Mouse (Mus musculus) right cerebral cortex, postnatal 14 days (tissue): ENCODE results near the gene Kcnh7.
A peak's percentile ranks its signal among the peaks of the same experiment; 100 is the strongest.
"Not testable (repeated sequence)": the region's sequence is repeated elsewhere in the genome, so short reads cannot be mapped to it uniquely, and the experiment has no call there.

Experiments used
- DNase-seq: peaks from one replicate; pipeline ENCODE4 v3.0.0; 2022

Kcnh7 gene

DNA sequence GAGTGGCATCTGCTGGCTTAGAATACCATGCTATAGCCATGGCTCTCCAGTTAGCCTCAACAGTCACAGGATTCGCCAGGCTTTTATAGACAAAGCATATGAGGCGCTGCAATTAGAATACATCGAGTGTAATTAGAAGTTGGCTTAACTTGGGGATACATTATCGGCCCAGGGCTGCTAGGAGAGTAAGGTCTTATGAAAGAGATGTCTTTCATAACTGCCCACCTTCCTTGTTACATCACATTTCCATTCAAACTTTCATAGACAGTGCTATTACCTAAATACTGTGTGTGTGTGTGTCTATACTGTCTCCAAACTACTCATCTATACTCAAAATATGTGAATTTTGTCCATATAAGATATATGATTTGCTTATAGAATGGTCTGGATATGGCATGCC, 468.8 kb downstream of the Kcnh7 start:
- no peak for DNase-seq

DNA sequence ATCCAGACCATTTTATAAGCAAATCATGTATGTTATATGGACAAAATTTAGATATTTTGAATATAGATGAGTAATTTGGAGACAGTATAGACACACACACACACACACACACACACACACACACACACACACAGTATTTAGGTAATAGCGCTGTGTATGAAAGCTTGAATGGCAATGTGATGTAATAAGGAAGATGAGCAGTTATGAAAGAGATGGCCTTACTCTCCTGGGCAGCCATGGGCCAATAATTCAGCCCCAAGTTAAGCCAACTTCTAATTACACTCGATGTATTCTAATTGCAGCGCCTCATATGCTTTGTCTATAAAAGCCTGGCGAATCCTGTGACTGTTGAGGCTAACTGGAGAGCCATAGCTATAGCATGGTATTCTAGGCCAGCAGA, 469.7 kb downstream of the Kcnh7 start:
- DNase-seq: not testable (repeated sequence)

DNA sequence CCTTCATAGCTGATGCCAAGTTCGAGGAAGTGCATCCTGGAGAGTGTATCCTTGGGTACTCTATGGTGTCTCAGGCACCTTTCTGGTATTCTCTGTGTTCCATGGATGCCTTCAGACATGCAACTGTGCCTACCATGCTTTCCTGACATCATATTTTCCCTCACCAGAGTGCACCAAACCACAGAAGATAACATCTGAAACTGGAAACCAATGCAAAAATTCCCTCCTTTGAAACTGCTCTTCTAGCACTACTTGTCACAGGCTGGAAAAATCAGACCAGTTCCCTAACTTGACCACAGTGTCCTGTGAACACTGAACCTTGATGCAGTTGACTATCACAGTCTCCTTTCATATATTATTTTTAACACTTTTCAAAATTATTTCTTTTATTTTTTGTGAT, 474.5 kb downstream of the Kcnh7 start:
- no peak for DNase-seq

DNA sequence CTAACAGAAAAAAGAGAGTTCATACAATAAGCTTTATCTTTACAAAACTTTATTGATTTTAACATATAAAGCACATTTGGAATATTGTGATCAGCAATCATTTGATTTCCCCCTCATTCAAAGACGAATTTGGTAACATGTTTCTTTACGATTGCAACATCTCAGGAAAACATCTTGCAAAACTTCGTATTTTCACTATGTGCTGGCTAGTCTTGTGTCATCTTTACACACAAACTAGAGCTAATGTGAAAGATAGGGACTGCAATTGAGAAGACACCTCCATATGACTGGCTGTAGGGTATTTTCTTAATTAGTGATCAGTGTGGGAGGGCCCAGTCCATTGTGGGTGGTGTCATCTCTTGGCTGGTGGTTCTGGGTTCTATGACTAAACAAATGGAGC, 477.8 kb downstream of the Kcnh7 start:
- DNase-seq: no peak

DNA sequence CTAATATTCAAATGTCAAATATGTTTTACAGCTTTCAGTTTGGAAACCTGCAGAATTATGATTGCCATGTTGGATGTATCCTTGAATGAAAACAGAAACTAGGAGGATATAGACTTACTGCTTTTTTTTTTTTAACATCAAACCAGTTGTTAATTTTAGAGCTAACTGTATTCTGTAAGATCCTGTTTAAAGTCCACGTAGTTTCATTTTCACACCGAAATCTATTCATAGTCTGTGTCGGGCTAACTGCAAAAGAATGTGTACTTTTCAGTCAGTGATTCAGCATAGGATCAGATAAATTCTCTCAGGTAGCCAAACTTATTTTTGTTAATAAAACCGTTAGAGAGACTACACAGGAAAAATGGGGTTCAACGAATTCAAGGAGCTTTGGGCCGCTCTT, 498.2 kb downstream of the Kcnh7 start:
- no peak for DNase-seq

DNA sequence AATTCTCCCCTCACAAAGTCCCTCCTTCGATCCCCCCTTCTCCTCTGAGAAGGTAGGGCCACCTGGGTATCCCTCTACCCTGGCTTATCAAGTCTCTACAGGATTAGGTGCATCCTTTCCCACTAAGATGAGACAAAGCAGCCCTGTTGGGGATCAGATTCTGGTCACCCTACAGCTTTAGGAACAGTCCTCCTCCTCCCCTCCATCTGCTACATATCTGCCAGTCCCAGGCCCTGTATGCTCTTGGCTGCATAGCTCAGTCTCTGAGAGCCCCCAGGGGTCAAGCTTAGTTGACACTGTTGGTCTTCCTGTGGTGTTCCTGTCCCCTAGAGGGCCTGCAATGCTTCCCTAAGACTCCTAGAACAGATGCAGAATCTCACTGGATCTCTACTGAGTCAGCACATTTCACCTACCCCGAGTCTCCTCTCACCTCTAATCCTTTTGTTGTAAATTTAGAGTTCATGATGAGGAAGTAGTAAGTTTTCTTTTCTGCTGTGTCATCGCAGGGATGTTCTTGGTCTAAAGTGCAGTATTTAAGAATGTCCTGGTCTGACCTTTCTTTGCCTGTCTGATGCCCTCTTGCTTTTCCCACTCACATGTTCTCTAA, 499.0 kb downstream of the Kcnh7 start:
- no peak for DNase-seq

DNA sequence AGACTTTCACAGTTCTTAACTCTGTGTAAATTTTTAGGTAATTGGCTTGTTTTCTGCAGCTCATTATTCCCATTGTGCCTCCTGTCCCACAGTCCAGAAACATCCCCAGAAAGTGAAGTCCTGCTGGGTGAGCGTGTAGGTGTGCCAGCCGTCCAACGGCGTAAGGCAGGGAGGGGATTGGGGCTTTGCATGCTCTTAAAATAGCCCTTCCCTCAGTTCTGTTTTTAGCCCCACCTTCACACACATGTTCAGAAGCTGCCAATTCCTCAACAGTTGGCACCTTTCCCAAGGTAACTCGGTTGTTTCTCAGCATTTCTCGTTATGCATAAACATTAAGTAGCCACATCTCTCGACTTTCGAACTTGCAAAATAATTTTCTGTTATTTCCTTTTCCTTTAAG, 502.4 kb downstream of the Kcnh7 start:
- DNase-seq: peak; percentile 13

DNA sequence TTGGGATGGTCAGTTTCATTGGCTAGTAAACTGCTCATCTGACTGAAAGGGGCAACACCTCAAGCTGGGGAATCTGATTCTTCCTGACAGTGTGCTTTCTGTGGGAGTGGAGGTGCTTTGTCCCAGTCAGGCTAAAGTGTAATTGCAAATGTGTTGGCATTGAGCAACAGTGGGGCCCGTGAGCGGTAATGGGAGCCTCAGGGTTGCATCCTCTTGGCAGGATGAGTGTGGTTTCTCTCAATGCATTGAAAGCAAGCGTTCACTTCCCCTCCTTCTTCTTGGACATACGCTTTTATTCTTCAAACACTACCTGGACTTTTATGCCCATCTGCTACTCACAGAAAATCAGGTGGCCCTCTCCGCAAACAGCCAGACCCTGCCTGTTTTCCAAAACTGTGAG, 511.3 kb downstream of the Kcnh7 start:
- no peak for DNase-seq

DNA sequence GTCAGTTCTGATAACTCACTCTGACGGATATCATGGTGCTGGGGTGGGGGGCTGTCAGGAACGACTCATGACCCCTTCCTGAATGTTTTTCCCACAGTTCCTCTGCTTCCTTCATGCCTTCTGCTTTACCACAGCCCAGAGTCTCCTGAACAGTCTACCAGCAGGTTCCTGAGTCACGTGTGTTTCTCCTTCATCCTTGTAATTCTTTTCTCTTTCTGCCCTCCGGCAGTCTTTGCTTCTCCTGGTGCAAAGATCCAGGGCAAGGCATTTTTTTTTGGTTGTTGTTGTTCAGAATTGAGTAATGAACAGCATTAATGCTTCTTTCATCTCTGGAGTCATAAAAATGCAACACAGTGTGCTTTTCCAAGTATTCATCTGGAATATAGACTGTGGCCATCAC, 513.3 kb downstream of the Kcnh7 start:
- DNase-seq: no peak

DNA sequence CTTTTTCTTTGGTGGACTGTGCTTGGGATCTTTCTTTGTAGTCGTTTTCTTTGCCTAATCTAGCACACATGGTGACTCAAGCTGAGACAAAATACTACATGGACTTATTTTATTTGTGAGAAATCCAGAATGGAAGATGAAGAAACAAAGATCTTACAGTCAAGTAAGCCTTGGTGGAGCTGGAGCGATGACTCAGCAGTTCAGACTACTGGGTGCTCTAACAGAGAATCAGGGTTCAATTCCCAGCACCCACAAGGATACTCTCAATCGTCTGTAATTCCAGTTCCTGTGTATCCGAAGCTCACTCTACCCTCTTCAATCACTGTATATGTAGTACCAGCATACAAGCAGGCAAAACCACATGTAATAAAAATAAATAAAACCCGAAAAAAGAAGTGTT, 513.8 kb downstream of the Kcnh7 start:
- no peak for DNase-seq

DNA sequence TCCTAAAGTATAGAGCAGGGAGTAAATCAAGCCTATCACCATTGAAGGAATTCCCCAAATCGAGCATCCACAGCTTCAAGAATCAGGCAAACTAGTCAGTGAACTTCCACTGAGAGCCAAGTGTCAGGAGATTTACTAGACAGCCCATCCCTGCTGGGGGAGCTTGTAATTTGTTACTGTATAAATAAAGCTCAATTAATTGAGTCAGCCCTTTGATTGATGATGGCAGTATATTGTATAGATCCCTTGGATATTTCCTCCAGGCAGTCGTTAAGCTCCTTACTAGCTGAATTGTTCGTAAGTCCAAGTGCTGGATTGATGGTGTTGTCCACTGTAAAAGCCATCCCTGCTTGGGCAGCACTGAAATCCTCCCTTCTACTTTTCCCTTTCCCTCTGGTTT, 514.2 kb downstream of the Kcnh7 start:
- no peak for DNase-seq

DNA sequence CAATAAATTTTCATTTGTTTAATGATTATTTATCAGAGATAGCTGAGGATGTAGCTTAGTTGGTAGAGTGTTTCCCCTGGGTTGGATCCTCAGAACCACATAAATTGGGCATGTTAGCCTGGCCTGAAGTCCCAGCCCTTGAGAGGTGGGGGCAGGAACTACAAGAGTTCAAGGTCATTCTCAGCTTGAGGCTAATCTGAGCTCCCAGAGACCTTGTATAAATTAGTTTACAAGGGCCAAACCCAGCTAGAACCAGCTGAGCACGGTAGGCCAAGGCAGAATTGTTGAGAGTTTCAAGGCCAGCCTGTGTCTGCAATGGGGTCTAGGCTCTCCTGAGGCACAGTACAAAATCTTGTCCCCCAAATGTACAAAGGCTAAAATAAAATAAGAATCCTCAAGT, 518.6 kb downstream of the Kcnh7 start:
- DNase-seq: no peak

DNA sequence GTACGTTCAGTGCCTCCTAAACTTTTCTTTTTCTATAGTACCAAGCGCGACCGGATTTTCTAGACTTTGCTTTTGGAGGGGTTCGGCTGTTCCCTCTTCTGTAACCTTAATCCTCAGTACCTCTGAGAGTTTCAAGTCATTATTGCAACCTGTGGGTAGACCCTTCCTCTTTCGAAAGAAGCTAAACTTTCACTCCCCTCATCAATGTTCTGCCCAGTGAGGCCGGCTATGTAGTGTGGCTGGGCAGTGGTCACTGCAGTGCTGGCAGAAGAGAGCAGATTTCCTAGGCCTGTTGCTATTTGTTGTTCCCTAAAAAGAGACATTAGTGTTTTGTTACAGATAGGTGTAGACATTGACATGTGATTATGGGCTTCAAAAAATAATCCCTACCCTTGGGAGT, 519.2 kb downstream of the Kcnh7 start:
- DNase-seq: no peak

DNA sequence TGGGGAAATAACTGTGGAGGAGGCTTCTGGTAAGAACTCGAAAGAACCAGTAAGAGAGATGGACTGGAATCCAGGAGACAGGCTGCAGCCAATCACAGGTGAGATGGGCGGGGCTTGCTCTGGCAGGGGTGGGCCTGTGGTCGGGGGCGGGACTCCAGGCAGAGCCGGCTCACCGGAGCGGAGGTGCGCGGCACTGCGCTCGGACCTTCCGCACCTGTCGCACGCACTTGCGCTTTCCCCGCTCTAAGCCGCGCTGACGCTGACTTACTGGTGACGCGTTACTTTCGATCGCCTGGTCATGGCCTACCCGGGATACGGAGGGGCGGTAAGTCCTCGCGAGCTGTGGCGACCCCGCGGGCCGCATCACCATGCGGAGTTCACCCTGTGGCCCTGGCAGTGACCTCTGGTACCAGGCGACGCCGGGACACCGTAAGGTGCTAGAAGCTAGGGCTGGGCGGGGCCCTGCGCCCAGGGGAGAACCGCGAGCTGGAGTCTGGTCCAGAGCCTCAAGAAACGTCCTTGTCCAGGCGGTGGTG, 519.9 kb downstream of the Kcnh7 start, which contains the start of gene Gca:
Gene Gca, plus strand, starts transcription at position 151 of the 536 bp plus-strand sequence.
- DNase-seq: peak; percentile 83

DNA sequence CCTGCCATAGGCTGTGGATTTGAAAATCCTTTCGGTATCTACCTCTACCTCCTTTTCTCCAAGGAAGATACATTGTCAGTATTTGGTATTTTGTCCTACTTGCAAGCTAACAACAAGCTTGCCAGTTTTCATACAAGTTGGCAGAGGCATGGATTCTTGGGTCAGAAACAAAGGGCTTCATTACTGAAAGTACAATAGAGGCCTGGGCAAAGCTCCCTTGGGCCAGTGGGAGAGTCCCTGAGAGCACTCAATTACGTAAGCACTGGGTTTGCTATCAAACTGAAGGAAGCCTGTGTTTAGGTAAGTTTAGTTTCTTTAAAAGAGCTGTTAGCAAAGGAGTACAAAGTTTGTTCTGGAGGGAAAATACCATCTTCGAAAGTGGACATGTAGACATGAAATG, 521.5 kb downstream of the Kcnh7 start:
- no peak for DNase-seq

DNA sequence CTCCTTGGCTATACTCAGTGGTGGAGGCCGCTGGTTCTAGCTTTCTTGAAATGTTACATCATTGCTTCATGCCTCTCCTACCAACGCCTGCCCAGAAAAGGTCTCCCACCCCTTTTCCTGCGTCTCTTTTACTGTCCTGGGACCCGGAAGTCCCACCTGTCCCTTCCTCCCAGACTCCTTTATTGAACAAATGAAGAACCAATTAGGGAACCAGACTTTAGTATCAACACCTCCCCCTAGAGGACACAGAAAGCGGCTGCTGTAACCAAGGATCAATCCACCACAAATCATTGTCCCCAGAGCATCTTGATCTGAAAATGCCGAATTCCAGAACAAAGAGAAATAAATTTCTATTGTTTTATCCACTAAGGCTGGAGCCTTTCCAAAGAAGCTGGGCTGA, 523.5 kb downstream of the Kcnh7 start:
- no peak for DNase-seq

DNA sequence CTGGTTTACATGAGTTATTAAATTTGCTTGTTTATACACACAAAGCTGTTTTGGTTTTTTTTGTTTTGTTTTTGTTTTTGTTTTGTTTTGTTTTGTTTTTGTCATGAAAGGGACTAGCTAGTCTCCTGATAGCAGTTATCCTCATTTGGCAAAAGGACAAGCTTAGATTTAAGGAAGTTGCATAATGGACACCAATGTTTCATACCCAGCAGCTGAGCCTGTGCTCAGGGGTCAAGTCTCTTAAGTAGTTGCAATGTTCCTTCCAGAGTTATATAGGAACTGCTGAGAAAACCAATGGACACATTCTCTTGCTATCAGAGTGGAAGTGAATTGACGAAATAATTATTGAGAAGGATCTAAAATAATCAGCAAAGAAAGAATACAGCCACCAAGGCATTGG, 528.0 kb downstream of the Kcnh7 start:
- DNase-seq: no peak

DNA sequence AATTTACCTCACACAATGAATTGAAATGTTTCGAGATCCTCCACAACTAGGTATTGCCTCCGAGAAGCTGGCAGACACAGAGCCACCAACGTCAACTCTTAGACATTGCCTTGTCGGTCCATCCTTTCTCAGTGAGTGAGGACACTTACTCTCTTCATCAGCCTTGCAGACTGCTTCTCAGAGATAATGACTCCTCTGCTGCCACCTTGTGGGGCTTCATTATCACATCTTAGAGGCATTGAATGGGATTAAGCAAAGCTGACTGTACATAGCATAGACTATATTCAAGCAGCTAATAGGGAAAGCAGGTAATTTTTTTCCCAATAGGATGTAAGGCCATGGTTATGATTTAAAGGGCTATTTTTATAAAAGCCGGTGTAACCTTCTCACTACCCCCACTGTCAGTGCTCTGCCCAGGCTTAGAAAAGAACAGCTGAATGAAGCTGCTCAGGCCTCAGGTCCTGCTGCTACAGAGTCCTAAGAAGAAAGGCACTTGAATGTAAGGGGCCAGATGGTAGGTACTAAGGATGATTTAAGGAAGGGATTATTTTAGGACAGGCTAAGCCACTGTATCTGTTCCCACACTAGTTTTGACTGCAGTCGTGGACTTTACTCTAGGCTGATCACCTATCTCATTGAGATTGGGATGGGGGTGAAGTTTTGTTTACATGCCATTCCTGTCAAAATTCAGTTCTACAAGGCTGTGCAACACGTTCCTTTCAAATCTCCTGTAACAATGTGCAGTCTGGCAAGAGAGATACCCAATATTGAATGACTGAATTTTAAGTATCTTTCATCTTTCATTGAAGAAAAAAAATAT, 529.4 kb downstream of the Kcnh7 start:
- peak; percentile 79 for DNase-seq

DNA sequence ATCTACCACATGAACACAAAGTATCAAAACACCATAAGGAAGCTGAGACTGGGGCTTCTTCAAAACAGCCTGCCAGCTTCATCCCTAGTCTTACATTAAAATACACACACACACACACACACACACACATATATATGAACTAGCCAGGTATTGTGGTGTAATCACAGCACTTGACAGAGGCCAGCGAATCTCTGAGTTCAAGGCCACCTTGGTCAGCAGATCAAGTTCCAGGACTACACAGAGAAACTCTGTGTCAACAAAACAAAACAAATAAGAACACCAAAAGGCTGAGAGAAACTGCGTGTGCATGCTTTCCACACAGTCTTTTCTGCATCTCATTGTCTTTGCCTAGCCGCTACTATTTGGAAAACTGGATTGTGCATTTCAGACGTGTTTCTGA, 531.6 kb downstream of the Kcnh7 start:
- no peak for DNase-seq

DNA sequence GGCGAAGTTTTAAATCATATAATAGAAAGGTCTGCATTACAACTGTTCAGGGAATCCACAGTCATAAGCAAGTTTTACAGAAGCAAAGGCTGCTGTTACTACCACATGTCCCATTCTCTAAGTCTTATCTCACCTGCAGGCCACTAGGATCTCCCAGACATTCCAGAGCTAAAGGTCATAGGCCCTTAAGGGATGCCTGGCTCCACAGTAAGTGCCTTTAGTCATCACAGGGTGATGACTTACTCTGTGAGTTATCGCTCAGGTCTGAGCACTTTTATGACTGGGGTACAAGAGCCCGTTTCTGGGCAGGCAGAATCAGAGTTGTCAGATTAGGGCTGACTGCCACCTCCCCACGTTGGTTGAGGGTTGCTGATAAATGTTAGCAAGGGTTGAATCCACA, 532.2 kb downstream of the Kcnh7 start:
- DNase-seq: no peak

DNA sequence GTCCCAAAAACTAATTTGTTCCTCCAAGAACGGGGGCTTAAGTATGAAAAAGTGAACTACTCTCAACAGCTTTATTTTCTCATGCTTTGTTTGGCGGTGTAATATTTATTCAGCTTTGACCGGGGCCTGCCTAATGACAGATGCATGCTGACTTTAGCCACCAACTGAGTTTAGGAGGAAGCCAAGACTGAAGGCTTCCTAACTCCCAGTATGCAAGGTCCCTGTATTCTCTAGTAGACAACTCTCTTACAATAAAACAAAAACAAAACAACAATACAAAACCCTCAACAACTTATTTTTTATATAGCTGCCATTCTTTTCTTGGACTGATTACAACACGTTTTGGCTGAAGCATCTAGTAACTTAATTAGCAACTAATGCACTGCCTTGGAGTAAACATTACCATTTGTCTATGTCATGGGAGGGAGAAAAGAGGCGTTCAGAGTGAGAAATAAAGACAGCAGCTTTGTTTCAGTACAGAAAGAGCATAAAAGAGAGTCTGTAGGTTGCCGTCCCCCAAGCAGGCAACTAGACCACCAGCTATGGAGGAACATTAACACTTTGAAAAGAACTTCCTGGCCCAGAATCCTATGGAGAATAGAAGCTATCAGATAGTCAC, 537.3 kb downstream of the Kcnh7 start:
- no peak for DNase-seq

DNA sequence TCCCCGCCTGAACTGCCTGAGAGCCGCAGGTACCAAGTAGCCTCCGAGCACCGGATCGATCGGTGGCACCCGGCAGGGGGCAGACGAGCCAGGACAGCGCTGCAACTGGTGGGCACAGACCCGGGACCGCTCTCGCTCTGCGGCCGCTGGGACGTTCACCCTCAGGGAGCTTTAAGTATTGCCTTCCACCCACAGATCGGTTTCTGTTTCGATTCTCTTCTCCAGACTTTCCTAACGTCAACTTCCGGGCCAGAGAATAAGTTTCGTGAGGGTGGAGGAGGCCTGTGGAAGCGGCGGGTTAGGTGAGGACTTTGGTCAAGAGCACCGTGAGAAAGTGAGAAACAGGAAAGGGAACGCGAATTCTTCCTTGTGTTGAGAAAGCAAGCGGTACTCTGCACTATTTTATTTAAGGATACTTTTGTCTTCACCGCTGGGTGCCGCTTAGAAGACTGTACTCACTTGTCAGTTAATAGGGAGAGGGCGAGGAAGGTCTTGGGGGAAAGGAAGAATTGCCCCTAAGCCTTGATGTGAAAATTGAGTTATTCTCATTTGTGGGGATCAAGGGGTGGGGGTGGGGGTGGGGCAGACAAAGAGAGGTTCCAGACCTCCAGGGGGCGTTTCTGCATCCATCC, 538.0 kb downstream of the Kcnh7 start, which contains the start of gene Ifih1:
Gene Ifih1, minus strand, starts transcription at position 242 of the 632 bp plus-strand sequence.
- DNase-seq: peak; percentile 22

DNA sequence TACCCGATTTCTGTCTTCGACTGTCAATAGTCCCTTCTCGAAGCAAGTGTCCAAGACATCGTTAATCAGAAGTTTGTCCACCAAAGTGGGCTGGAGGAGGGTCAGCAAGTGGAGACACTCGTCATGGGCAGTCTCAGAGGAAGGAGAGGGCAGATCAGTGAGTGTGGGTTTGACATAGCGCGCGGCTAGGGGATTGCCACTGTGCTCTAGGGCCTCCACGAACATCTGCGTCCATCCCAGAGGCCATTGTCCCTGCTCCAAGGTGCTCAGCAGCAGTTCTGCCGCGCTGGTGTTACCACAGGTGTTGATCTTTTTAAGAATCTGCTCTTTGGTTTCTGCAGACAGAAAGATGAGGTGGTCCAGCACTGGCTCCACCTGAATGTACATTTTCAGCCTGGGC, 538.6 kb downstream of the Kcnh7 start:
- DNase-seq: no peak
